Mouse (Mus musculus): Measurements from ENCODE around the gene Abhd8.

The Abhd8 gene

DNA sequence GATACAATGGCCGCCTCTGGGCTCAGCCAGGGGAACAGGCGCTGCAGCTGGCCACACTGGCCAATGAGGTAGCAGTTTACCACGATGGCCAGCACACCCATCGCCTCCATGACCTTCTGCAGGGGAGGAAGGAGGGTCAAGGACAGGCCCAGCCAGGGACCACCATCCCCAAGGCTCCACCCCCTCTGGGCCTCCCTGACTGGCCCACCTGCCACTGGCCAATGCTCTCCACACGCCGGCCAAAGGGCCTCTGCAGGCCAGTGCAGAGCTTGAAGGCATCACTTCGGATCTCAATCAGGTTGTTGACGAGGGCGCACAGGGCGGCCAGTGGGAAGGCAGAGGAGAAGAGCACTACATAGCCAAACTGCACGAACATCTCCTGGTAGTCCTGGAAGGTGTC, 15.5 kb upstream of the Abhd8 start:
- peak in 1 of 2 experiments; percentile 65 for DNase-seq (ENCODE audit: low spot score in 2 of 2)

DNA sequence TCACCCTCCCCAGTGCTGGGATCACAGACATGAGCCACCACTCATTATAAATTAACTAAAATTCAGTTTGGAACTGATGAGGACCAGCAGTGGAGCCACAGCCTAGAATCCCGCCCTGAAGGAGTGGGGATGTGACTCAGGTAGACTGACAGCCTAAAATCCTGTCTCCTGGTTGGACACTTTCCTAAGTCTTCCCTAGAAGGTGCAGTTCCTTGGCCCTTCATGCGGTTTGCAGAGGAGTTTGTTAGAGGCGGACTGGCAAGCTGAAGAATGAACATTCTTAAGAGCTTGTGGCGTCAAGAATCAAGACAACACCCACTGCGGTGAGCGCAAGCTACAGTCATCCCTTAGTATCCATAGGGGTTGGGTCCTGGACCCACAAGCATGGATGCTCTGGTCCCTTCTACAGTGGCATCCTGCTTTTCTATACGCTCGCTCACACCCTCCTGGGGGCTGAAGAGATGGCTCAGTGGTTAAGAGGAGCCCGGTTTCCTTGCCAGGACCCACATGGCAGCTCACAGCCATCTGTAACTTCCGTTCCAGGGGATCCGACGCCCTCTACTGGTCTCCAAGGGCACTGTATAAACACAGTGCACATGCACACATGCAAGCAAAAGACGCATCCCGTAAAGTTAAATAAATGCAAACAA, 13.9 kb upstream of the Abhd8 start:
- peak in 1 of 2 experiments; percentile 70 for DNase-seq (ENCODE audit: low spot score in 2 of 2)

DNA sequence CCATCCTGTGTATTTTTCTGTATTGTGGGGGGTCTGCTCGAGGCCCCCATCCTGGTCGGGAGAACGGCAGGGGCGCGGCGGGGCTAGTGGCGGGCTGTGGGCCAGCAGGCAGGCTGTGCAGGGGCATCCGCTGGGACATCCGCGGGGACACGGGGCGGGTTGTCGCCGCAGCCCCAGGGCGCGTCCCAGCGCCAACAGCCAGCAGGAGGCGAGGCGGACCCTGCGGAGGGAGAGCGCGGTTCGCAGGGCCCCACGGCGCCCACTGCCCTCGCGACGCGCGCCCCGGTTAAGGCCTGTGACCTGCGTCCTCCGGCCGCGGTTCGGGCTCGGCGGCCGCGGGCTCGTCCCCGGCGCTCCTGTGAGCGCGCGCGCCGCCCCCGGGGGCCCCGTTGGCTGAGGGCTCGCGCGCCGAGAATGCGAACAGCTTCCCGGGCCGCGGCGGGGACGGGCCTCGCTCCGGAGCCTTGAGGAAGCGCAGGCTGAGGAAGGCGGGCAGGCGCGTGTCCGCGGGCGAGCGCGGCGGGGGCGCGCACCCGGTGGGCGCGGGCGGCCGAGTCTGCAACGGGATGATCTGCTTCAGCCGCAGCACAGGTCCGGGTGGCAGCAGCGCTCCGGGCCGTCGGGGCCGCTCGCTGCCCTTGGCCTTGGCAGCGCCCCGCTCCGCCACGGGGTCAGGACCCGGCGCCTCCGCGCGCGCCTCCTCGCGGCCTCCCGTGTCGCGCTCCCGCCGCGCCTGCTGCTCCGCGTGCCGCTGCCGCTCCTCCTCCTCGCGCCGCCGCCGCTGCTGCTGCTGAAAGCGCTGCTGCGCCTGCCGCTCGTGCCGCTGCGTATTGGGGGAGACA, 12.9 kb upstream of the Abhd8 start:
- peak; percentile 76 to 89 for DNase-seq (ENCODE audit: low spot score in 2 of 2)

DNA sequence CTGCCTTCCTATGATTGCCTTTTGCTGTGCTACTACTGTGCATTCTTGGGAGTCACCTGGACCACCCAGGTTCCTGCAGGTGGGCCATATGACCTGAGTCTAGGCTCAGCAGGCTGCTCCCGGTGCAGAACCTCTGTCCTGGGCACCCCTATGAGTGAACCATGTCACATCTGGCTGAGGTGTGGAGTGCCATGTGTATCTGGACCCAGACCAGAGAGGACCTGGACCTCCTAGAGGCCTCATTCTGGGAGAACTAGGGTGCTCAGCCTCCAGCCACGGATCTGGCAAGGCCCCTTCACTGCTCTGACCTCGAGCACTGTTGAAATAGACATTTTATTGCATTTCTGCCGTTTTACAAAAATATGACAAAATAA, 12.2 kb upstream of the Abhd8 start:
- no peak for DNase-seq (ENCODE audit: low spot score in 2 of 2)

DNA sequence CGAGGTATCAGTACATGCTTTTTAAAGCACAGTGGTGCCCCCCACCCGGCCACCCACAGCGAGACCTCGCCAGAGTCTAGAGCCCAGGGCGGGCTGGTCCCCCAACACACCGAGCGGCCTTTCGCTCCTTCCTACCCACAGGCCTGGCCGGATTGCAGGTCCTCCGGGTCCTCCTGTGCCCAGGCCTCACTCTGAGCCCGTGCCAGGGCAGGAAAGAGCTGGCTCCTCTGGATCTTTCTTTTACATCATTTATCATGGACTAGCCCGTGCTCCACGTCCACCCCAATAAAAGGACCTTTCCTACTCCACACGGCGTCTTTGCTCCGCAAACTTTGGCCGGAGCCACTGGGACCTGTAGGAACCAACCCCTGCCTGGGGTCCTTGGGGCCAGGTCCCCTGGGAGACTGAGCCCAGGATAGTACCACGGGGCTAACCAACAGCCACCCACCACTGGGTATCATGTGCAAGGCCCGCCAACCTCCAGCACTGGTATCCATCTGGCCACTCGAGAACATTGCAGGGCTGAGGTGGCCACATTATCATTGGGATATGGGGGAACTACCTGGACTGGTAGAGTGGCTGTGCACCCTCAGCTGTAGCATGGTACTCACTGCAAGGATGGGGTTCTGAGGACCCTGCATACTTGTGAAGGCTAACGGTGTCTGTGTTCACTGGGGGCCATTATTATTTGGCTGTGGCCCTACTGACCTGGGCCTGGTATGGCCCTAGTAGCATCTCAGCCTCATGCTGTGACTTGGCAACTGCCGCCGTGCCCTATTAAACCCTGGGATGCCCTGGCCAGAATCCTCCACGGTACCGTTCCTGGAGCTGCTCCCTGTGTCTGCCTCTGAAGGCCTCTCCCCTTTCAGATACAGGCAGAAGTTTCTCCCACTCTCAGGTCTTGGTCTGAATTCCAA, 11.6 kb upstream of the Abhd8 start:
- DNase-seq (ENCODE audit: low spot score in 2 of 2) = no peak

DNA sequence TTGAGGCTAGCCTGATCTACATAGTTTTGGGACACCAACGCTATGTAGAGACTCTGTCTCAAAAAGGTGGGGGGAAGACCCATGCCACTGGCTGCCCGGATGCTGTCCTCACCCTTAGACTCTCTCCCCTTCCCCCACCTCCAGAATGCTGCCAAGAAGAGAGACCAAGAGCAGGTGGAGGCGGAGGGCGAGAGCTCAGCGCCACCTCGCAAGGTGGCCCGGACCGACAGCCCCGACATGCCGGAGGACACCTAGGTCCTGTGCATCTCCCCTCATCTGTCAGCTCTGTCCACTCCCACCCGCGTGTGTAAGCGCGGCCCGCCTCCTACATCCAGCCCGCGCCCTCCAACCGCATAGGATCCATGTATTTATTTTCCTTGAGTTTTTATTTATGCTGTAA, 10.9 kb upstream of the Abhd8 start:
- no peak for DNase-seq (ENCODE audit: low spot score in 2 of 2)

DNA sequence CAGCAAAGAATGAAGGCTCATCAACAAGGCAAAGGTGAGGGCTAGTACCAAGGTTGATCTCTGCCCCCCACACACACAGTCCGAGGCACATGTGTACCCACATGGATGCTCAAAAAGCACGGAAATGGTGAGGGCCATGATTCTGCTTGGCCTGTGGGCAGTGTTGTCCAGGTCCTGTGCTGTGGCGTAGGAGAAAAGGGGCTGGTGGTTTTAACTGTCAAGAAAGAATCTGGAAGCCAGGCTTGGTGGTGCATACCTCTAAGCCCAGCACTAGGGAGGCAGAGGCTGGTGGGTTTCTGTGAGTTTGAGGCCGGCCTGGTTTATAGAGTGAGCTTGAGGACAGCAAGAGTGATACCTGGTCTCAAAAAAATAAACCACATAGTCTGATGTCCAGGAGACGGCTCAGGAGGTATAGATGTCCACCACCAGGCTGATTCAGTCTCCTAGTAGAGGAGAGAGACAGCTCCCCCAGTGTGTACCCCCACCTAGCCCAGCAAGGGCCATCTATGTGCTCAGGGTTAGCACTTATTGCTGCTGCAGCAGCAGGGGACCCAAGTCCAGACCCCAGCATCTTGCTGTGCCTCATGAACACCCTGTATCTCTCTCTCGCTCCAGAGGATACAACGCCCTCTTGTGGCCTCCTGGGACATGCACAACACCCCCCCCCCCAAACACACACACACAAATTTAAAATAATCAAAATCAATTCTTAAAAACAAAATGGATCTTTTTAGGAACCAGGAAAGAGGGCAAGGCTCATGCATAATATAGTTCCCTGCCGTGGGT, 9.3 kb upstream of the Abhd8 start:
- DNase-seq (ENCODE audit: low spot score in 2 of 2) = no peak

DNA sequence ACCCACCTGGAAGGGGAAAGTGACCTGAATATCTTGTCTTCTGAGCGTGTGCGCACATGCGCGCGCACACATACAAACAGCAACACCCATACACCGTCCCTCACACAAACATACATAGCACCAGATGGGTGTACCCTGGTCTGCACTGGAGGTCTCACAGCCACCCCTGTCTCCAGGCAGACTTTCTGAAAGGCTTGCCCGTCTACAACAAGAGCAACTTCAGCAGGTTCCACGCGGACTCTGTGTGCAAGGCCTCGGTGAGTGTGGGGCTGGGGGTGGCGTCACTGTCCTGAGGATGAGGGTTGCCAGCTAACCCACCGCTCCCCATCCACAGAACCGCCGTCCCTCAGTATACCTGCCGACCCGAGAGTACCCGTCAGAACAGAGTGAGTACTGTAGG, 8.4 kb upstream of the Abhd8 start:
- DNase-seq (ENCODE audit: low spot score in 2 of 2) = no peak

DNA sequence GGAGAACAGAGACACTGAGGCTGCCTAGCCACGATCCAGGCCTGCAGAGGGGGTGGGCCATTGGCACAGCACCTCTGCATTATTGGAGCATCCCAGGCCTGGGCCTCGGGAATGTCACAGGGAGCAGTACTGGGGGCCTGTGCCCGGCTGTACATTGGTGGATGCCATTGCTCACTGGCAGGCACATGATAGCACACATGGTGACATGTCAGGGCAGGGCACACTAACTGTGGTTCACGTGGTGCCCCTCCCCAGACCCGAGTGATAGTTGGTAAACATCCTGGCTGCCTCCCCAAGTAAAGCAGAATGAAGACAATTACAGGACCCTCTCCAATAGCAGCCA, 7.4 kb upstream of the Abhd8 start:
- DNase-seq (ENCODE audit: low spot score in 2 of 2) = peak in 1 of 2 experiments; percentile 62

DNA sequence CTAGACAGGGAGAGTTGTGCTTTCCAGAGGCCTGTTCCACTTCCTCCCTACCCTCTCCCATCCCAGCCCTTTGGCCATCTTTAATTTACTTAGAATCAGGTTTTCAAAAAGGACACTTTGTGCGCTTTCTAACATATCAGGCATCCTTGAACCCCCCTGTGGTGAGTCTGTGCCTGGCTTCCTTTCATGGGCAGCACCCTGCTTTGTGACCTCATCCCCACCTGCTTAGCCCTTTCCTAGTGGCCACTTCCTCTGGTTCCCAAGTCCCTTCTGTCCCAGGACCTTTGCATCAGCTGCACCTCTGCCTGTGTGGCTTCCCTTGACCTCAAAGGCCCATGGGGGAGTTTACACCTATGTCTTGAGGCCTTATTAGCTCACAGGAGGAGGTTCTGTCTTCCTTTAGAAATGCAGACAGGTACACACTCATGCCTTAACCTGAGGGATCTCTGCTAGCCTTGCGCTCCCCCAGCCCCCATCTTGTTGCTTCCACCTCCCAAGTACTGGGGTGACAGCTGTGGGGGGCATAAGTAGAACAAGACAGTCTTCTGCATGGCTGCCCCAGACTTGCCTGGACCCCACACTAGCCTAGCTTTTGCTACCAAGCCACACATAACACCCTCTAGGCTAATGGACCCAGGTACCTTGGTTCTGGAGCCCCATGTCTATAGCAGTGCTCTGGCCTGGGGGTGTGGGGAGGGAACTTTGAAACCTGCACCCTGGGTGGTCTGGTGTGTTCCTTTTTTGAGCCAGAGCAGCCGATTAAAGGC, 6.9 kb upstream of the Abhd8 start:
- peak in 1 of 2 experiments; percentile 56 for DNase-seq (ENCODE audit: low spot score in 2 of 2)

DNA sequence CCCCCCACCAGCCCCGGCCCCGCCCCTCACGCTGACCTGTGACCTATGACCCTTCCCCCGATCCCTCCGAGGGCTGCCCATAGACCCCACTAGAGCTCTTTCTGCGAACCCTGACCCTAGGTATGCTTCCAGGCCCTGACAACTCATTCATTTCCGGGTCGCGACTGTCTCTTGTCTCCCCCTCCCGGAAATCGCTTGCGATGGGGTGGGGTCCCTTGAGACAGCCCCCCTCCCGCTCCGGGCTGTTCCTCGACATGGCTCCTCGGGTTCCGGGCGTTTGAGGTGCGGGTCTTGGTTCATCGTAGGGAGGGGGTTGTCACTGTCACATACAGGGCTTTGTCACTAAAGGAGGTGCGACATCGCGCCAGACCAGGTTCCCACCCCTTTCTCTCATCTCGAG, 6.0 kb upstream of the Abhd8 start:
- peak; percentile 45 to 78 for DNase-seq (ENCODE audit: low spot score in 2 of 2)

DNA sequence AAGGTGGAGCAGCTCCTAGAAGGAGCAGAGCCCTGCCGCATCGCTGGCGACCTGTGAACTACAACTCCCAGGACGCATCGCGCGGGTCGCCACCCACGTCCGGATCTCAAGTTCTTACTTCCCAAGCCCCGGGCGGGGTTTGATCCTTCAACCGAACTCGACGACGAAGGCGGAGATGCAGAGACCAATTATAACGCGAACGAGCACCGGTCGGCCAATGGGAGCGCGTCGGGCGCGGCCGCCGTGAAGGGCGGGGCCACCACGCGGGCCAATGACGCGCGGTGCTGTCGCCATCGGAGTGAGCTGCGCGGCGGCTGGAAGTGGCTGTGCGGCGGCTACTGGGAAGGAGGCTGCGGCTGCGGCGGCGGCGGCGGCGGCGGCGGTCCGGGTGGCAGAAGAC, 5.5 kb upstream of the Abhd8 start, which contains the start of gene Dda1:
Gene Dda1, plus strand, starts transcription at position 284 of the 400 bp plus-strand sequence.
- peak; percentile 96 to 97 for DNase-seq (ENCODE audit: low spot score in 2 of 2)

DNA sequence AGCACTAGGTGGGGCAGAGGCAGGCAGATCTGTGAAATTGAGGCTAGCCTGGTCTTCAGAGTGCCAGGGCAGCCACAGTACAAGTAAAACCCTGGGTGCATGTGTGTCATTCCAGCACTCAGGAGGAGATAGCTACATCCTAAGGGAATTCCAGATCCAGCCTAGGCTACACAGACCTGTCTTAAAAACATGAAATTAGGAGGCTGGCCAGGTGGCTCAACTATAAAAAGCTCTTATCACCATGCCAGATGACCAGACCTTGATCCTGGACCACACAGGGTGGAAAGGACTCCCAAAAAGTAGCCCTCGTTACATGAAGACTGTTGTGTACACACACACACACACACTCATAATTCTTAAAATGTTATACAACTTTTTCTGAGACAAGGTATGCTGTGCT, 4.5 kb upstream of the Abhd8 start:
- no peak for DNase-seq (ENCODE audit: low spot score in 2 of 2)

DNA sequence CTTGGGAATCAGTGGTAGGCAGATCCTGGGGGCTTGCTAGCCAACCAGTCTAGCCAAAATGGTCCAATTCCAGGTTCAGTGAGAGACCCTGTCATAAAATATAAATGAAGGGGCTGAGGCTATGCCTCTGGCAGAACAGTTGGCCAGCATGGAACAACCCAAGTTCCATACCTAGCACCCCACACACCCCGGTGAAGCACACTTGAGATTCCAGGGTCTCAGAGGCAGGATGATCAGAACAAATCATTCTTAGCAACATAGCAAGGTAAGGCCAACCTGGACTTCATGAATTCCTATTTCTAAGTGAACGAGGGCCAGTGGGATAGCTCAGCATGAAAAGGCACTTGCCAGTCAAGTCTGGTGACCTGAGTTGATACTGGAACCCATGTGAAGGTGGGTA, 3.7 kb upstream of the Abhd8 start:
- no peak for DNase-seq (ENCODE audit: low spot score in 2 of 2)

DNA sequence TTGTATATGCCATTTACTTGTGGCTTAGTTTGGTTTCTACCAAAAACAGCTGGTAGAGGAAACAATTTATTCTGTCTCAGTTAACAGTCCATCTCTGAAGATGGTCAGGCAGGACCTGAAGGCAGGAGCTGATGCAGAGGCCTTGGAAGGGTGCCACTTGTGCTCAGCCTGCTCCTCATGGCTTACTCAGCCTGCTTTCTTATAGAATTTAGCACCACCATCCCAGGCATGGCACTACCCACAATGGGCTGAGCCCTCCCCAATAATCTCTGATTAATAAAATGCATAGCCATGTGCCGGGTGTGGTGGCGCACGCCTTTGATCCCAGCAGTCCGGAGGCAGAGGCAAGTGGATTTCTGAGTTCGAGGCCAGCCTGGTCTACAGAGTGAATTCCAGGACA, 2.7 kb upstream of the Abhd8 start:
- DNase-seq (ENCODE audit: low spot score in 2 of 2) = no peak

DNA sequence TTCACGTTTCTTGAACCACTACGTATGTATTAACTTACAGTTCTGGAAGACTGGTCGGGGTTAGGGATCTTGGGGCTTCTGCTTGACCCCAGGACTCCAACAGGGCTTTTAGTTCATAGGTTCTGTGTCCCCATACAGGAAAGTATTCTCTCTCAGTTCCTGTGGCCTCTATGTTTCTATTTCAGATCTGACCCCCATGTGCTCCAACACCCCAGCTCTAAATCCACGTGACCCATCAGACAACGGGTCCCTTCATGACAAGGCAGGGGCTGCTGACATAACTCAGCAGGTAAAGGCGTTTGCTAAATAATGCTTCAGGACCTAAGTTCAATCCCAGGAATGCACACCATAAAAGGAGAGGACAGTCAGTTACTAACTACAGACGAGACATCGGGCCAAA, 2.3 kb upstream of the Abhd8 start:
- no peak for DNase-seq (ENCODE audit: low spot score in 2 of 2)

DNA sequence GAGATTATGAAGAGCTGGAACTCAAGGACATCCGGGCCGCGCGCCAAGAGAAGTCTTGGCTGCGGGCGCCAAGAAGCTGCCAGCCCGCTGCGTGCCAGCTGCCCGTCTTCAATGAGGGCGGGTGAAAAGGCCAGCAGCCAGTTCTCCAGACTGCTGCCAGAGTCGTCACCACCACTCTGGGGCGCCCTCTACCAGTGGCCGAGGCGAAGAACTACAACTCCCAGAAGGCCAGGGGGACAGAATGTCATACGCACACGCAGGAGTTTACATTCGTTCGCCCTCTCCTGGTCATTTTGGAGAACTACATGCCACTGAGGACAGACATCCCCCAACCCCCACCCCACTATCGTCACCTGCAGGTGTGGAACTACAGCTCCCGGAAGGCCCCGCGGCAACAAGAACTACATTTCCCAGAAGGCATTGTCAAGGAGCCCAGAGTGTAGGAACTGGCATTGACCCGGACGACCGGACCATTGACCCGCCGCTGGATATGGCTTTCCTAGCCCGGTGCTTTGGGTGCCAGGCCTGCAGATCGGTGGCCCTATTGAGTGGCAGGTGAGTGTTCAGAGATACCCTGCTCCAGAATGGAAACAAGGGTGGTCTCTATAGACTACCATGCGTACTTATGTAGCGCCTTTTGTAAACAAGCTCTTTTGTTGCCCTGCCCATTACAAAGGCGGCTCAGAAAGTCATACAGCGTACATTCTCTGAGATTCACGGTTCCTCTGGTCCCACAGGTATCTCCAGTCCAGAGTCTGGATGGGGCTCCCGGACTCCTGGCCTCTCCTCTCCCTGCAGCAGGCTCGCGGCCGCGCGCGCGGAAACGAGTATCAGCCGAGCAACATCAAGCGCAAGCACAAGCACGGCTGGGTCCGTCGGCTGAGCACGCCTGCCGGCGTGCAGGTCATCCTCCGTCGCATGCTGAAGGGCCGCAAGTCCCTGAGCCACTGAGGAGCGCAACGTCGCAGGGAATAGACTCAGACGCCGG, 1.4 kb upstream of the Abhd8 start, which contains the start of gene Mrpl34:
Gene Mrpl34, plus strand, starts transcription at position 447 of the 988 bp plus-strand sequence.
- DNase-seq (ENCODE audit: low spot score in 2 of 2) = peak; percentile 98 to 99

DNA sequence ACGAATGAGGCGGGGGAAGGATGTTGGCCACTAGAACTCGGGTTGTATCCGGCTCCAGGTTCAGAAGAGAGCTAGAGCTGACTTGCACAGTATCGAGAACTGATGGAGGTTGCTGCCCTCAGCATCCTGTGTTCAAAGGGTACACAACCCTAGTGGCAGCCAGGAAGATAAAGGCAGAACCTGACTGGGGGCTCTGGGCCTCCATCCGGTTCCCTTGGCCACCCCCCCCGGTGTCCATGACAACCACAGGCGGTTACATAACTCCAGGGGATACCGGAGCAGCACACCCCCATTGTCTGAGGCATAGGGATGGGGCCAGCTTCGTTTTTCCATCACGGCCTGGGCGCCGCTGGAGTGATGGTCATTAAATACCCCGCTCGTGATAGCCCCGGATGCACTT, 669 bp downstream of the Abhd8 start:
- DNase-seq (ENCODE audit: low spot score in 2 of 2) = no peak

DNA sequence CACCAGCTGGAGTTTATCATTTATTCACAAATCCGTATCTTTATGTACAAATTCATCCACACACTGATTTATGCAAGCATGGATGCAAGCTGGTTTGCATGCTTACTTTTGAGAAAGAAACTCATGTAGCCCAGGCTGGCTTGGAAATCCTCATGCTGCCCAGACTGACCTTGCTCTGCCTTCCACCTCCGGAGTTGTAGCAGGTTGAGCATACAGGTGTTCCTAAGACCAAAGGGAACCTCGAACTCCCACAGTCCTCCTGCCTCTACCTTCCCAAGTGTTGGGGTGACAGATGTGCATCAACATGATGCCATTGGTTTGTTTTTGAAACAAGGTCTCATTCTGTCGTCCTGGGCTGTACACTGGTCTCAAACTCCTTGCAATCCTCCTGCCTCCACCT, 1.3 kb downstream of the Abhd8 start:
- DNase-seq (ENCODE audit: low spot score in 2 of 2) = no peak
